Mouse (Mus musculus): Measurements from ENCODE around the gene Ms4a4b.
"Not testable (repeated sequence)": the region's sequence is repeated elsewhere in the genome, so short reads cannot be mapped to it uniquely, and the experiment has no call there.

The Ms4a4b gene

DNA sequence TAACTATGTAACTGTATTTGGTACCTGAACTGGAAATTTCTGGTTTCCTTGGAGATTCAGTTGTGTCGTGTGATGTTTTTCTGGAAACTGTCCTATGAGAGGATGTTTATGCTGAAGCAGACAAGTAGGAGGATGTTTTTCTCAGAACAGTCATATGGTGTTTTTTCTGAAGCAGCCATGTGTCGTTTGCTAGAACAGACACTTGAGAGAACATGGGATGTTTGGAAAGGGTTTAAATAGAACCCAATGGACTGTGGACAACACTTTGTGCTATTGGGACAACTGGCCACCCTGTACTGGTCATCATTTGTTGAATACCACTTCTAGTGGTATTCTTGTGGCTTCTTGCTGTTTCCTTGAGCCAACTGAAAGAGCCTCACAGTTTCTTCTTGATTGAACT is 42.4 kb downstream of the Ms4a4b start, which contains the start of gene Gm8369:
Gene Gm8369 (plus strand): TSS at position 193 of the 400 bp plus-strand sequence.
- no peak for DNase-seq (ENCODE audit: low read depth, low spot score)

DNA sequence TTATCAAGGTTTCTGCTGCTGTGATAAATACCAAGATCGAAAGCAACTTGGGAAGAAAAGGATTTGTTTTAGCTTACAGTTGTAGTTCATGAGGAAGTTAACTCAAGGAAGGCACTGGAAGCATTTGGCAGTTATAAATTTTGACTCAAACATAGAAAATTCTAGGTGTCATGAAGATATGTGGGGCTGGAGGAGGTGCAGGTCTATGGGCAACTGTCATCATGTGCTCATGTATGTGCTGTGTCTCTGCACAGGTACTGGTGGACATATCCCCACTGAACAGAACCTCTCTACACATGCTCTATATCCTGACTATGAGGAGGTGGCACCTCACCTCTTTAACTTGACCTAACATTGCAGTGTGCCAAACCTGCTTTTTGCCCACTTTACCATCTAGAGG is 43.2 kb downstream of the Ms4a4b start:
- no peak for DNase-seq (ENCODE audit: low read depth, low spot score)

DNA sequence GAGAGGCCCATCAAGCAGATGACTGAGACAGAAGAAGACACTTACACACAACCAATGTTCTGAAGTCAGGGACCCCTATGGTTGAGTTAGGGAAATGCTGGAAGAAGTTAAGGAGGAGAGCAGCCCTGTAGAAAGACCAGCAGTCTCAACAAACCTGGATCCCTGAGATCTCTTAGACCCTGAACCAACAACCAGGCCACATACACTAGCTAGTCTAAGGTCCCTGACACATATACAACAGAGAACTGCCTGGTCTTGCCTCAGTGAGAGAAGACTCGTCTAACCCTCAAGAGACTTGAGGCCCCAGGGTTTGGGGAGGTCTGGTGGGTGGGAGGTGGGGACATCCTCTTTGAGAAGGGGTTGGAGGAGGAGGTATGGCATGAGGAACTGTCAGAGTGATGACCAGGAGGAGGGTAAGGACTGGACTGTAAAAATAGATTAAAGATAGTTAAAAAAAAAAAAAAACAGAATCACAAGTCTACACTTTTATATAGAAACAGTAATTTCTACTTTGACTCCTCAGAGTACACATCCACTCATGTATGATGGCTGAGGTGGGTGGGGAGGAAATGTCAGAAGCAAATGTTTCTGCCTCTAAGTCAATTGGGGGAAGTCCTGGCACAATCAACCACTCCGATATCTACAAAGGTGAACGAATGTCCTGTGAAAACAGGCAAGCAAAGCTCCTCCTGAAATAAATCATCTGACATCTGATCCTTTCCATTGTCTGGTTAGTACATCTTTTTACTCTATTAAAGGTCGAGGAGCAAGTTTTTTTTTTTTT is 48.2 kb downstream of the Ms4a4b start:
- no peak for DNase-seq (ENCODE audit: low read depth, low spot score)

DNA sequence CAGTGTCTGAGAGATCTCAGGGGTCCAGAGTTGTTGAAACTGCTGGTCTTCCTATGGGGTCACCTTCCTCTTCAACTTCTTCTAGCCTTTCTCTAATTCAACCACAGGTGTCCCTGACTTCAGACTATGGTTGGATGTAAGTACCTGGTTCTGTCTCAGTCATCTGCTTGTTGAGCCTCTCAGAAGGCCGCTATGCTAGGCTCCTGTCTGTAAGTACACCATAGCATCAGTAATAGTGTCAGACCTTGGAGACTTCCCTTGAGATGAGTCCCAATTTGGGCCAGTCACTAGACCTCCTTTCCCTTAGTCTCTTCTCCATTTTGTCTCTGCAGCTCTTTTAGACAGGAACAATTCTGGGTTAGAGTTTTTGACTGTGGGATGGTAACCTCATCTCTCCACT is 49.3 kb downstream of the Ms4a4b start:
- no peak for DNase-seq (ENCODE audit: low read depth, low spot score)

DNA sequence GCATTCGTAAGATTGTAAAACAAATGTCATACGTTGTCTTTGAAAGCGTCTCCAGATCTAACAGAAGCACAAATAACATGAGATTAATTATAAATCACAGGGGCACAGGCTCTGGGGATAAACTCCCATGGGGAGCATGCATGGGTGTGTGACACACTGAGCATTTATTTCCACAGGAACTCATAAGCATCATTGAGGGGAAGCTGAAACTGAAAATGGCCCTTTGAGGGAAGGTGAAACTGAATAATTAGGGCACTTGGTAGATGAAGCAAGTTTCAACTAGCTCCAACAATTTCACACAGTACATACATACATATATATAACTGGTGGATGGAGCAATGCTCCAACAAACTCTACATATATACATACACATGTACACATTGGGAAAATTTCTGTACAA is 51.2 kb downstream of the Ms4a4b start:
- no peak for DNase-seq (ENCODE audit: low read depth, low spot score)

DNA sequence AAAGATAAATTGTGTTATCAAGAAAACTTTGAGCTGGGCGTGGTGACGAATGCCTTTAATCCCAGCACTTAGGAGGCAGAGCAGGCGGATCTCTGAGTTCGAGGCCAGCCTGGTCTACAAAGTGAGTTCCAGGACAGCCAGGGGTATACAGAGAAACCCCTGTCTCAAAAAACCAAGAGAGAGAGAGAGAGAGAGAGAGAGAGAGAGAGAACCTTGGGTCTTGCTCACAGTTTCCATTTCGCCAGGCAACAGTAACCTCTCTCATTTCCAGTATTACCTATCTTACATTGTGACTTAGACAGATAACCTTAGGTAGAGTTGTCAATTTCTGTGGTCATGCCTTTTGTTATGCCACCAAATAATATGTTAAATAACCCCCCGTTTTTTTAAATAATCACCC is 53.0 kb downstream of the Ms4a4b start:
- DNase-seq (ENCODE audit: low read depth, low spot score): no peak

DNA sequence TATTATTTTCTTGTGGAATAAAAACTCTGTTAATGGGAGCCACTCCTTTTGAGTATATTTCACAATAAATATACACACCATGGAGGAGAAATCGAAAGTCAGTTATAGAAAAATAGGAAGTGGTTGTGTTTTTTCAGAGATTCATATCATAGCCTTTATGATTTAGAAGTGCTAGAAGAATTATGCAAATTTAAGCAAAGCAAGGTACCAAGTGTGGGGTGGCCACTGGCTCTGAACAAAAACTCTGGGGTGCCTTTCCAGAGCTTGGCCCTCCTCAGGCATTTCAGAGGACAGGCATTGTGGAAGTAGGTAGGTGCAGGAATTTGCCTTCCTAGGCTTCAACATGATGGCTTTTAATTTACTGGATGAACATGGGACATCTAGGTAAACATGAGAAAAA is 53.9 kb downstream of the Ms4a4b start:
- DNase-seq (ENCODE audit: low read depth, low spot score): not testable (repeated sequence)

DNA sequence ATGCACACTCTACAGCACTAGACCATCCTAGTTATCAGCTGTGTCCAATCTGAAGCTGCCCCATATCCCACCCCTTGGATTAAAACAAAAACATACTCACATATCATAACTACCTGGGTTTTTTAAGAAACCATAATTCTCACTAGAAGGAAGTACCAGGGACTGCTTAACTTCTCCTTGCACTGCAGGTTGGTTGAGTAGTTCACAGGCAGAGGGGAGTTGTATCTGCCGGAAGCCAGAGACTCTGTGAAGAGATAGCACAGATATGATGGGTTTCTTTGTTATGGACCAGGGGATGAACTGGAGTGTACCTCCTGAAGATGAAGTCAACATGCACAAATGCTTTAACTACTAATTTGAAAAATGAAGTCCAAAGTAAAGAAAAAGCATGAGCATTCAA is 57.4 kb downstream of the Ms4a4b start:
- no peak for DNase-seq (ENCODE audit: low read depth, low spot score)

DNA sequence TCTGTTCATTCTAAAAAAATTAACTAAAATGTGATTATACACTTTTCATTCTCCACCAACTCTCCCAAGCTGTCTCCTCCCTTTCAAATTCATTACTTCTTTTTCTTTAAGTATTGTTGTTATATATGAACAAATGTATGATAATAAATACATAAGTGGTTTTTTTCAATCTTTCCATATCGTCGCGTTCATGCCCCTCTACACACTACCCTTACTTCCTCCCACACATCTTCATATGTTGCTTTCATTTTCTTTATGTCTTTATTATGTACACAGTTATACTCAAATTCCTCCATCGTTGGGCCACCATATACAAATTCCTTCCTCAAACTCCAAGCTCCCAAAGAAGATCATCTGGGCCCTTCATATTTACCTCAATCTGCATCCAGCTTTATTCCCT is 58.0 kb downstream of the Ms4a4b start:
- no peak for DNase-seq (ENCODE audit: low read depth, low spot score)

DNA sequence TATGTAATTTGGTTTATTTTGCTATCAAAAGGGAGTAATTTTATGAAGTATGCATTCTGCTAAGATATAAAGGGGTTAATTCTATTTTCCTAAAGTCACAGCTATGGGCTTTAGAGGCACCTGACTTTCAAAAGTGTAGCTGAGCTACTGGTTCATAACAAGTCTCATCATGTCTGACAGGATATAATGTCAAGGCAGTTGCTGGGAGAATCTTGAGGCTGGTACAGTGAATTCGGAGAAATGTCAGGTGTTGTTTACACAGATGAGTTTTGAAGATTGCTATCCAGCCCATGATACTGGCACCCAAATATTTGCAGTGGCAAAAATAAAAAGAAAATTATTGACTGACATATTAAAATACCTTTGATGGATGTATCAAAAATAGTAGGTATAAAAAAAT is 61.5 kb downstream of the Ms4a4b start:
- no peak for DNase-seq (ENCODE audit: low read depth, low spot score)

DNA sequence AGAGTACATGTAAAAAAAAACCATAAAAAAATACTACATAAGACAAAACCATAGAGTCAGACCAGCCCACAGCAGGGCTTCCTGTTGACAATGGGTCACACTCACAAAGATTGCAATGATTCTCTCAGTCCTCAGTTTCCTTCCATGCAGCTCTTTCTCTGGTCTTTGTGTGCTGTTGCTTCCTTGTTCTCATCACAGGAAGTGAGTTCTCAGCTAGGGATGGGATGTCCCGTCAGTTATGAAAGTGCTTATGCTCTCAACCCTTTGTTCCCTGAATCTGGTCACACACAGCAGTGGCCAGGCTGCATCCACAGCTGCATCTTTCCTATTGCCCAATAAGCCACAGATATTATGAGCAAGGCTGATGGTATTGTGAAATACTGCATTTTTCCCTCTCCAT is 70.1 kb downstream of the Ms4a4b start:
- no peak for DNase-seq (ENCODE audit: low read depth, low spot score)

DNA sequence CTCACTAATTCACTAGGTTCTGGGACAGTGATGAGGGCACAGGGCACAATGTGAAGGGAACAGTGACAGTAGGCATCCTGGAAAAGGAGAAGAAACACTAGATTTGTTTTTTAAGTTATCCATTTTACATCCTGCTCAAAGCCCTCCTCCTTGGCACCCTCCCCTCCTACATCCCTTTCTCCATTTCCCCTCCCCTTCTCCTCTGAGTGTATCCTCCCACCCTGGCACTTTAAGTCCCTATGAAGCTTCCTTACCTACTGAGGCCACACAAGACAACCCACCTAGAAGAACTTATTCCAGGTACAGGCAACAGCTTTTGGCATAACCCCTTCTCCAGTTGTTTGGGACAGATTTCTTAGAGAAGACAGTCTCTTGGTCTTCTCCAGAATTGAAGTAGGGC is 72.9 kb downstream of the Ms4a4b start, which contains the start of gene Ms4a6b:
Gene Ms4a6b (plus strand): TSS at position 267 of the 400 bp plus-strand sequence.
- no peak for DNase-seq (ENCODE audit: low read depth, low spot score)

All from R1 (cell line).